Mouse (Mus musculus) spleen, adult 2 months (tissue): ENCODE results near the gene Rspo3.

Experiments used
- CTCF ChIP-seq: fragments of 200-500 bp; IDR thresholded peaks from 2 replicates; pipeline ENCODE4 v1.5.1; 2011; ENCODE audit warnings: mild to moderate bottlenecking, inconsistent platforms; ENCODE audit not compliant: insufficient read depth, insufficient read length, insufficient replicate concordance; ENCODE audit errors: extremely low read depth
- POLR2A ChIP-seq: fragments of 200-500 bp; IDR thresholded peaks from 2 replicates; pipeline ENCODE4 v1.6.1; 2011; ENCODE audit warnings: low read depth, low read length, inconsistent platforms

- TF ChIP-seq CTCF (no peak), POLR2A (no peak)
Measured at GRCm38 (mm10) chr10:29432935-29433453, 102.7 kb downstream of the Rspo3 start.
